Mouse (Mus musculus) megakaryocyte, embryonic 14.5 days (primary cell): ENCODE data around the gene Gm26558.

Experiments
- FLI1 ChIP-seq: IDR thresholded peaks from 2 replicates; pipeline ENCODE4 v1.6.1; 2012; ENCODE audit warnings: low read length, inconsistent platforms, mixed read lengths
- GATA1 ChIP-seq: IDR thresholded peaks from 3 replicates; pipeline ENCODE4 v1.6.1; 2012; ENCODE audit warnings: mixed read lengths, low read length, inconsistent platforms, borderline replicate concordance

GRCm38 (mm10) chr2:70620225-70620624, 41.7 kb downstream of the Gm26558 start:
- TF ChIP-seq GATA1 = no peak
- TF ChIP-seq FLI1 = no peak
